Mouse (Mus musculus) layer of hippocampus, adult 9-10 months (tissue): Measurements from ENCODE around the gene Thy1.

Source experiments
- DNase-seq: peaks from one replicate; pipeline ENCODE4 v3.0.0; 2022; ENCODE audit warnings: low spot score

Gene Thy1

DNA sequence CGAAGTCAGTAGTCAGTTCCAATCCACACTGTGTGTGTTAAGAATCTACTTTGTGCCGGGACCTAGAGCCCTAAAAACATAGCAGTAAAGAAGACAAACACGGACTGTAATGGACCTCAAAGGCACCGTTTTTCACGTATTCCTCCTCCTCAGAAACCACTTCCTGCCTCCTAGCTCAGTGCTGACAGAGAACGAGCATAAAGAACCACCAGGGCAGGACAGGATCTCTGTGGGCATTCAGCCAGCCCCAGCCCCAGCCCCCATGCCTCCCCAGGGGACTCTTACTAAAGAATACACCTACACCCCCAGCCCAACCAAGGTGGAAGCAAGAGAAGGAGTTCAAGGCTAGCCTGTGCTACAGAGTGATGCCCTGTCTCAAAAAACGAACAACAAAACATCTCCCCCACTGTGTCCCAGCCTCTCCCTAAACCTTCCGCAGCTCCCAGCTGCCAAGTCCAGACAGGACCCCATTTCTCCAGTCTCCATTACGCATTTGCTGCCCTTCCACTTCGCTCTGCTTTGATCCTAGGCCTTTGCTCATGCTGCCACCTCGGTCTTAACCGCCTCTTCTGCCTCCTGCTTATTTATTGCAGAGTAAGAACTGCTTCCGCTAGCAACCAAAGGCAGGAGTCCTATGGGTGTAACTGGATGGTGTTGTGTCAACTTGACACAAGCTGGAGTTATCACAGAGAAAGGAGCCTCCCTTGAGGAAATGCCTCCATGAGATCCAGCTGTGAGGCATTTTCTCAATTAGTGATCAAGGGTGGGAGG is 9.0 kb upstream of the Thy1 start:
- no peak for DNase-seq

DNA sequence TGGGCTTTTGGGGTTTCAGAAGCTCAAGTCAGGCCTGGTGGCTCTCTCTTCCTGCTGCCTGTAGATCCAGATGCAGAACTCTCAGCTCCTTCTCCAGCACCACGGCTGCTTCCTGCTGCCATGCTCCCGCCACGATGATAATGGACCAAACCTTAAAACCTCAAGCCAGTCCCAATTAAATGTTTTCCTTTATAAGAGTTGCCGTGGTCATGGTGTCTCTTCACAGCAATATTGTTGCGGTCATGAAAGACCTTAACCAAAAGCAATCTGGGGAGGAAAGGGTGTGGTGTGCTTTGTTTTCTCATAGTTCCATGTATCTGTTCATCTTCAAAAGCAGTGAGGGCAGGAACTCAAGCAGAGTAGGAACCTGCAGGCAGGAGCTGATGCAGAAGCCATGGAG is 6.1 kb upstream of the Thy1 start:
- DNase-seq, result no peak

DNA sequence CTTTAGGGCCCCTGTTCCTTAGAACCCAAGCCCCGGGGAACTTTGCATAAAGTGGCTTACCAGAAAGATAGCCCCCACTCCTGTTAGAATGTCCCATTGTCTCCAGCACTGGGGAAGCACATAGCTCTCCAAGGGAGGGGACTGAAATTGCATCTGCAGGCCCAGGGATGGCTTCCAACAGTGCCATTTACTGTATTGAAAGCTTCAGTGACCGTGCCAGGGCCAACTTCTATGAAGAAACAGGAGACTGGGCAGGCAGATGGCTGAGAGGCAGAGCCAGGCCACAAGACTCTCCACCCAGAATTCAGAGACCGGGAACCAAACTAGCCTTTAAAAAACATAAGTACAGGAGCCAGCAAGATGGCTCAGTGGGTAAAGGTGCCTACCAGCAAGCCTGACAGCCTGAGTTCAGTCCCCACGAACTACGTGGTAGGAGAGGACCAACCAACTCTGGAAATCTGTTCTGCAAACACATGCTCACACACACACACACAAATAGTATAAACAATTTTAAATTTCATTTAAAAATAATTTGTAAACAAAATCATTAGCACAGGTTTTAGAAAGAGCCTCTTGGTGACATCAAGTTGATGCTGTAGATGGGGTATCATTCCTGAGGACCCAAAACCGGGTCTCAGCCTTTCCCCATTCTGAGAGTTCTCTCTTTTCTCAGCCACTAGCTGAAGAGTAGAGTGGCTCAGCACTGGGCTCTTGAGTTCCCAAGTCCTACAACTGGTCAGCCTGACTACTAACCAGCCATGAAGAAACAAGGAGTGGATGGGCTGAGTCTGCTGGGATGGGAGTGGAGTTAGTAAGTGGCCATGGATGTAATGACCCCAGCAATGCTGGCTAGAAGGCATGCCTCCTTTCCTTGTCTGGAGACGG is 1.4 kb upstream of the Thy1 start:
- peak; percentile 100 for DNase-seq

DNA sequence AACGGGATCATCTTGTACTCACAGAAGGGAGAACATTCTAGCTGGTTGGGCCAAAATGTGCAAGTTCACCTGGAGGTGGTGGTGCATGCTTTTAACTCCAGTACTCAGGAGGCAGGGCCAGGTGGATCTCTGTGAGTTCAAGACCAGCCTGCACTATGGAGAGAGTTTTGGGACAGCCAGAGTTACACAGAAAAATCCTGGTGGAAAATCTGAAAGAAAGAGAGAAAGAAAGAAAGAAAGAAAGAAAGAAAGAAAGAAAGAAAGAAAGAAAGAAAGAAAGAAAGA is 846 bp upstream of the Thy1 start:
- DNase-seq, result no peak

DNA sequence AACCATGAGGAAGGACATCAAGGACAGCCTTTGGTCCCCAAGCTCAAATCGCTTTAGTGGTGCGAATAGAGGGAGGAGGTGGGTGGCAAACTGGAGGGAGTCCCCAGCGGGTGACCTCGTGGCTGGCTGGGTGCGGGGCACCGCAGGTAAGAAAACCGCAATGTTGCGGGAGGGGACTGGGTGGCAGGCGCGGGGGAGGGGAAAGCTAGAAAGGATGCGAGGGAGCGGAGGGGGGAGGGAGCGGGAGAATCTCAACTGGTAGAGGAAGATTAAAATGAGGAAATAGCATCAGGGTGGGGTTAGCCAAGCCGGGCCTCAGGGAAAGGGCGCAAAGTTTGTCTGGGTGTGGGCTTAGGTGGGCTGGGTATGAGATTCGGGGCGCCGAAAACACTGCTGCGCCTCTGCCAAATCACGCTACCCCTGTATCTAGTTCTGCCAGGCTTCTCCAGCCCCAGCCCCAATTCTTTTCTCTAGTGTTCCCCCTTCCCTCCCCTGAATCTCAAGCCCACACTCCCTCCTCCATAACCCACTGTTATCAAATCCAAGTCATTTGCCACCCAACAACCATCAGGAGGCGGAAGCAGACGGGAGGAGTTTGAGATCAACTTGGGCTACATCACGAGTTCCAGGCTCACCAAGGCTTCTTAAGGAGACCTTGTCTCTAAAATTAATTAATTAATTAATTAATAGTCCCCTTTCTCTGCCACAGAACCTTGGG is 683 bp downstream of the Thy1 start:
- peak; percentile 100 for DNase-seq

DNA sequence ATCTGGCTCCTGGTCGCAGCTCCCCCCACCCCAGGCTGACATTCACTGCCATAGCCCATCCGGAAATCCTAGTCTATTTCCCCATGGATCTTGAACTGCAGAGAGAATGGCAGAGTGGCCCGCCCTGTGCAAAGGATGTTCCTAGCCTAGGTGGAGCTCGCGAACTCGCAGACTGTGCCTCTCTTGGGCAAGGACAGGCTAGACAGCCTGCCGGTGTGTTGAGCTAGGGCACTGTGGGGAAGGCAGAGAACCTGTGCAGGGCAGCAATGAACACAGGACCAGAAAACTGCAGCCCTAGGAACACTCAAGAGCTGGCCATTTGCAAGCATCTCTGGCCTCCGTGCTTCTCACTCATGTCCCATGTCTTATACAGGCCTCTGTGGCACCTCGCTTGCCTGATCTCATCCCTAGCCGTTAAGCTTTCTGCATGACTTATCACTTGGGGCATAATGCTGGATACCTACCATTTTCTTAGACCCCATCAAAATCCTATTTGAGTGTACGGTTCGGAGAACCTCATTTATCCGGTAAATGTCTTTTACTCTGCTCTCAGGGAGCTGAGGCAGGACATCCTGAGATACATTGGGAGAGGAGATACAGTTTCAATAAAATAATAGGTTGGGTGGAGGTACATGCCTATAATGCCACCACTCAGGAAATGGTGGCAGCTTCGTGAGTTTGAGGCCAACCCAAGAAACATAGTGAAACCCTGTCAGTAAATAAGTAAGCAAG is 1.4 kb downstream of the Thy1 start:
- DNase-seq, result peak; percentile 100

DNA sequence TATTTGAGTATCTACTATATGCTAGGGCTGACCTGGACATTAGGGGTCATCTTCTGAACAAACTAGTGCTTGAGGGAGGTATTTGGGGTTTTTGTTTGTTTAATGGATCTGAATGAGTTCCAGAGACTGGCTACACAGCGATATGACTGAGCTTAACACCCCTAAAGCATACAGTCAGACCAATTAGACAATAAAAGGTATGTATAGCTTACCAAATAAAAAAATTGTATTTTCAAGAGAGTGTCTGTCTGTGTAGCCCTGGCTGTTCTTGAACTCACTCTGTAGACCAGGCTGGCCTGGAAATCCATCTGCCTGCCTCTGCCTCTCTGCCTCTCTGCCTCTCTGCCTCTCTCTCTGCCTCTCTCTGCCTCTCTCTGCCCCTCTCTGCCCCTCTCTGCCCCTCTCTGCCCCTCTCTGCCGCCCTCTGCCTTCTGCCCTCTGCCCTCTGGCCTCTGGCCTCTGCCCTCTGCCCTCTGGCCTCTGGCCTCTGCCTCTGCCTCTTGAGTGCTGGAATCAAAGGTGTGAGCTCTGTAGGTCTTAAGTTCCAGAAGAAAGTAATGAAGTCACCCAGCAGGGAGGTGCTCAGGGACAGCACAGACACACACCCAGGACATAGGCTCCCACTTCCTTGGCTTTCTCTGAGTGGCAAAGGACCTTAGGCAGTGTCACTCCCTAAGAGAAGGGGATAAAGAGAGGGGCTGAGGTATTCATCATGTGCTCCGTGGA is 2.1 kb downstream of the Thy1 start:
- DNase-seq, result peak; percentile 100

DNA sequence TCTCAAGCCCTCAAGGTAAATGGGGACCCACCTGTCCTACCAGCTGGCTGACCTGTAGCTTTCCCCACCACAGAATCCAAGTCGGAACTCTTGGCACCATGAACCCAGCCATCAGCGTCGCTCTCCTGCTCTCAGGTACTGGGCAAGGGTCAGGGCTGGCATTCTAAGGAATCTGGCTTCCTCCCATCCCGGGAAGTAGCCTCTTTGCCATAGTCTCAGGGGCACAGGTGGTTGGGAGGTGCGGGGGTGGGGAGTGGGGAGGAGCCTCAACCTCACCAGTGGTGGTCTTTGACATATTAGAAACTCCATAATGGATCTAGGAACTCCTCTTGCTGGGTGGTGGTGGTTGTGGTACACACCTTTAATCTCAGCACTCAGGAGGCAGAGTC is 2.7 kb downstream of the Thy1 start:
- DNase-seq, result no peak

DNA sequence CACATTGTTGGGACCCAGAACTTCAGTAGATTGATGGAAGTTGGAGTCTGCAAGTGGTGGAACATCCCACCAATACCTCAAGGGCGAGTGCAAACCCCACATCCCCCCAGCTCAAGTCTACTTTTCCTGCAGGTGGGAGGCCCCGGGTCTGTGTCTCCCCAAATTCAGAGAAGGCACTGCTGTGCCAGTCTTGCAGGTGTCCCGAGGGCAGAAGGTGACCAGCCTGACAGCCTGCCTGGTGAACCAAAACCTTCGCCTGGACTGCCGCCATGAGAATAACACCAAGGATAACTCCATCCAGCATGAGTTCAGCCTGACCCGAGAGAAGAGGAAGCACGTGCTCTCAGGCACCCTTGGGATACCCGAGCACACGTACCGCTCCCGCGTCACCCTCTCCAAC is 3.2 kb downstream of the Thy1 start:
- DNase-seq, result no peak

DNA sequence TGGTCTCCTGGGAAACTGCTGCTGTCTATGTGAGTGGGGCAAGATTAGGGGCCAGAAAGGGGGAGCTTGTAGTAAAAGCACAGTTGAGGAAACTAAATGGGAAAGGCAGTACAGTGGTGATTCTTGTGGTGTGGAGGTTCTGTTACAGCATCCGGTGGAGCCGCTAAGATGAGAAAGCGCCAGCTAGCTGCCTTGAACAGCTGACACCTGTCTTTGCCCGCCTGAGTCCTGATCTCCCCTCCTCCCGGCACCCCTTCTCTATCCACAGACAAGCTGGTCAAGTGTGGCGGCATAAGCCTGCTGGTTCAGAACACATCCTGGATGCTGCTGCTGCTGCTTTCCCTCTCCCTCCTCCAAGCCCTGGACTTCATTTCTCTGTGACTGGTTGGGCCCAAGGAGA is 3.9 kb downstream of the Thy1 start:
- no peak for DNase-seq

DNA sequence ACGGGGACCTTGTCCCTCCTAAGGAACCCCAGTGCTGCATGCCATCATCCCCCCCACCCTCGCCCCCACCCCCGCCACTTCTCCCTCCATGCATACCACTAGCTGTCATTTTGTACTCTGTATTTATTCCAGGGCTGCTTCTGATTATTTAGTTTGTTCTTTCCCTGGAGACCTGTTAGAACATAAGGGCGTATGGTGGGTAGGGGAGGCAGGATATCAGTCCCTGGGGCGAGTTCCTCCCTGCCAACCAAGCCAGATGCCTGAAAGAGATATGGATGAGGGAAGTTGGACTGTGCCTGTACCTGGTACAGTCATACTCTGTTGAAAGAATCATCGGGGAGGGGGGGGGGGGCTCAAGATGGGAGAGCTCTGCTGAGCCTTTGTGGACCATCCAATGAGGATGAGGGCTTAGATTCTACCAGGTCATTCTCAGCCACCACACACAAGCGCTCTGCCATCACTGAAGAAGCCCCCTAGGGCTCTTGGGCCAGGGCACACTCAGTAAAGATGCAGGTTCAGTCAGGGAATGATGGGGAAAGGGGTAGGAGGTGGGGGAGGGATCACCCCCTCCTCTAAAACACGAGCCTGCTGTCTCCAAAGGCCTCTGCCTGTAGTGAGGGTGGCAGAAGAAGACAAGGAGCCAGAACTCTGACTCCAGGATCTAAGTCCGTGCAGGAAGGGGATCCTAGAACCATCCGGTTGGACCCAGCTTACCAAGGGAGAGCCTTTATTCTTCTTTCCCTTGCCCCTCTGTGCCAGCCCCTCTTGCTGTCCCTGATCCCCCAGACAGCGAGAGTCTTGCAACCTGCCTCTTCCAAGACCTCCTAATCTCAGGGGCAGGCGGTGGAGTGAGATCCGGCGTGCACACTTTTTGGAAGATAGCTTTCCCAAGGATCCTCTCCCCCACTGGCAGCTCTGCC is 4.6 kb downstream of the Thy1 start:
- DNase-seq, result peak; percentile 100

DNA sequence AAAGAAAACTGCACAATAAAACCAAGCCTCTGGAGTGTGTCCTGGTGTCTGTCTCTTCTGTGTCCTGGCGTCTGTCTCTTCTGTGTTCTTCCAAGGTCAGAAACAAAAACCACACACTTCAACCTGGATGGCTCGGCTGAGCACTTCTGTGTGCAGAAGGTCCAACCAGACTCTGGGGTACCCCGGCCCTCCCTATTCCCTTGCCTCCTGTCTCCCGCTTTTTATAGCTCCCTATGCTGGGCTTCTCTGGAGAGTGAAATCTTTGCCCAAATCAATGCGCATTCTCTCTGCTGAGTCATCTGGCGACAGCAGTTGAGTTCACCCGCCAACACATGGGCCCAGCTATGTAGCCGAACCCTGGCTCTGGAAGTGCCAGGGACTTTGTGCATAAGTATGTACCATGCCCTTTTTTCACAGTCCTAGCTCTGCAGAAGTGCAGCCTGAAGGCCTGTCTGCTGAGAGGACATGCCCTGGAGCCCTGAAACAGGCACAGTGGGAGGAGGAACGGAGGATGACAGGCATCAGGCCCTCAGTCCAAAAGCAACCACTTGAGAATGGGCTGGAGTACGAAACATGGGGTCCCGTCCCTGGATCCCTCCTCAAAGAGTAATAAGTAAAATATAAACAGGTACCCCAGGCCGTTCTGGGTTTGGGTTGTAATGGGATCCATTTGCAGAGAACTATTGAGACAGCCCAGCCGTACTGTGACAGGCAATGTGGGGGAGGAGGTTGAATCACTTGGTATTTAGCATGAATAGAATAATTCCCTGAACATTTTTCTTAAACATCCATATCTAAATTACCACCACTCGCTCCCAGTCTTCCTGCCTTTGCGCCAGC is 5.6 kb downstream of the Thy1 start:
- peak; percentile 100 for DNase-seq

DNA sequence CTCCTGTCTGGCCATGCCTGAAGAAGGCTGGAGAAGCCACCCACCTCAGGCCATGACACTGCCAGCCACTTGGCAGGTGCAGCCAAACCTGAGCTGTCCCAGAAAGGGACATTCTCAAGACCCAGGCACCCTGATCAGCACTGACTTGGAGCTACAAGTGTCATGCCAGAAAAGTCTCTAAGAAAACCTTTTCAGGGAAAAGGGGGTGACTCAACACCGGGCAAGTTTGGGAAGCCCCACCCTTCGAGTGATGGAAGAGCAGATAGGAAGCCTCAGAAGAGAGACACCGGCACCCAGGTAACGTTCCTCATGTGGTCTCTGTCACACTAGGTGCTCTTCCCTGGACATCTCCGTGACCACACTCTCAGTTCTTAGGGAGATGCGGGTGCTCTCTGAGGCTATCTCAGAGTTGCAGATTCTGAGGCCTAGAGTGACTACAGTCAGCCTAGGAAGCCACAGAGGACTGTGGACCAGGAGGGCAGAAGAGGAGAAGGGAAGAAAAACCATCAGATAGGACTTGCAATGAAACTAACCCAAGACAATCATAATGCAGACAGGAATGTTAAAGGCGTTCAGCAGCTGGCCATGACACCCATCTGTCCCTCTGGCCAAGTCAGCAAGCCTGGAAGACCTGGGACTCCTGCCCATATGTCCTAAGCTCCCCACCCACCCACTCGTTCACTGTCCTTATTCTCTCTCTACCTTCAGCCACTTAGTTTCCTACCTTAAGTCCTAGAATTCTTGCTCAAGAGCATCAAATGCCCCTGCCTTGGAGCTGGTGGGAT is 6.4 kb downstream of the Thy1 start:
- DNase-seq, result no peak

DNA sequence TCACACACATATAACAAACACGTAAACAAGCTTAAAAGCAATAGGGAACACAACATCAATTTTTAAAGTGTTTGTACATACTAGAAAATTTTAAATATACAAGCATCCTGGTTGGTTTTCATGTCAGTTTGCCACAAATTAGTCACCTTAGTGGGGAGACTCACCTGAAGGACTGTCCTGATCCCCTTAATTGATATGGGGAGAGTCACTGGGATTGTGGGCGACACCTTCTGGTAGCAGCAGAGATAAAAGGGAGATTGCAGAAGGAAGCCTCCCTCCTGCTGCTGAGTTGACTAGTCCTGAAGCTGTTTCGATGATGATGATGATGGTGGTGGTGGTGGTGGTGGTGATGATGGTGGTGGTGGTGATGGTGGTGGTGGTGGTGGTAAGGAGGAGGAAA is 9.7 kb downstream of the Thy1 start:
- no peak for DNase-seq

DNA sequence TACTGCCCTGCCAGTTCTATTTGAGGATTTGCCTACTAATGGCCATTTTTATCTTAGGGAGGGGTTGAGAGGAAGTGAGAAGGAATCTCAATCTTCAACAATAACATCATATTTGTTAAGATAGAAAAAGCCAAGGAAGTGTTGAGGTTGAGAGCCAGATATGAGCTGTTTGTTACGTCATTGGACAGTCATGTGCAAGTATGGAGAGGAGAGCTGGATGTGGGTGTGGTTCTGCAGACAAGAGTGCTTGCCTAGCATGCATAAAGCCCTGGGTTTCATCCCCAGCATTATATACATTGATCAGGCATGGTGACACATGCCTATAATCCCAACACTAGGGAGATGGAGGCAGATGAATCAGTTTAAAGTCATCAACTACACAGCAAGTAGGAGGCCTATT is 10.8 kb downstream of the Thy1 start:
- DNase-seq, result no peak

DNA sequence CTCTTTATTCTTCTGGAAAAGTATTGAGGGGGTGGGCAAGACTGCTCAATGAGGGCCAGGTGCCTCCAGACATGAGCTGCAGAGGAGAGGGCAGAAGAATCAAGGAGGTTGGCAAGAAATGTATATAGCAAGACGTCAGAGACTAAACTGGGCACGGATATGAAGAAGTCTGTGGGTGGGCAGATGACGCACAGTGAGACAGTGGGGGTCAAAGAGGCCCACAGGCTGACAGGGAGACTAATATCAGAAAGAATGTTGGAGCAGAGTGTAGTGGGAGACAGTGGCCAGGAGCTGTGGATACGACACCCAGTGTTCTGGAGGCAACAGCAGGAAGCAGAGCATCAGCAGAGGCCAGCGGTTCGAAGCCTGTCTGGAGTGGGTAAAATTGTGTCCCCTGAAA is 15.4 kb downstream of the Thy1 start:
- no peak for DNase-seq

DNA sequence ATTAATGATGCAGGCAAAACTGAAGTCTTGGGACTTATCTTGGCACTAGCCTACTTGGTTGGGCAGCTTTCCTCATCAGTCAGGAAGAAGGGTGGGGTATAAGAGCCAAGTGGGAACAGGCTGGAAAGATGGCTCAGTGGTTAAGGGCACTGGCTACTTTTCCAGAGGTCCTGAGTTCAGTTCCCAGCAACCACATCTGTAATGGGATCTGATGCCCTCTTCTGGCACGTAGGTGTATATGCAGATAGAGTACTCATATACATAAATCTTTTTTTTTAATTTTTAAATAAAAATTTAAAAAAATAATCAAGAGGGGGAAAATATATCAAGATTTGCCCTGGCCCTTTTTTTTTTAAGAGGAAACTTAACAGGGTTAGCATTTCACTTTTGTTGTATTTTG is 22.0 kb downstream of the Thy1 start:
- no peak for DNase-seq

DNA sequence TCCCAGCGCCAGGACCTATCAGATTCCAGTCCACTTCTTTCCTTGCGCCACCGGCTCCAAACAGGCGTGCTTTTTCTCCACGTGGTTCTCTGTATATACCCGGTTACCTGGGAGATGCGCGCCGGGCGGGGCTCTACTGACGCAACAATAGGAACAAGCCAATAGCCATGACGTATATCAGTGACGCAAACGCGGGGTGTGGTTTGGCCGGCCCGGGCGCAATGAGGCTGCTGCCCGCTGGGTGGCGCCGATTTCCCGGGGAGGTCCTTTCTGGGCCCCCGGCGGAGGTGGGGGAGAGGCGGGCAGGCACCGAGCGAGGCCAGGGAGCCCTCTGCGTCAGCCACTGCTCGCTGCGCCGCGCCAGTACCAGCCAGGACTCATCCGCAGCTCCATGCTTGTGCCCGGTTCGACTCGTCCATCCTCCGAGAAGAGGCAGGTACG is 23.6 kb downstream of the Thy1 start, which contains the start of gene Usp2:
Gene Usp2 (plus strand): TSS at position 237 of the 441 bp plus-strand sequence.
- DNase-seq, result peak; percentile 100
